Mouse (Mus musculus): ENCODE data around the gene Ankrd60.

Gene Ankrd60

DNA sequence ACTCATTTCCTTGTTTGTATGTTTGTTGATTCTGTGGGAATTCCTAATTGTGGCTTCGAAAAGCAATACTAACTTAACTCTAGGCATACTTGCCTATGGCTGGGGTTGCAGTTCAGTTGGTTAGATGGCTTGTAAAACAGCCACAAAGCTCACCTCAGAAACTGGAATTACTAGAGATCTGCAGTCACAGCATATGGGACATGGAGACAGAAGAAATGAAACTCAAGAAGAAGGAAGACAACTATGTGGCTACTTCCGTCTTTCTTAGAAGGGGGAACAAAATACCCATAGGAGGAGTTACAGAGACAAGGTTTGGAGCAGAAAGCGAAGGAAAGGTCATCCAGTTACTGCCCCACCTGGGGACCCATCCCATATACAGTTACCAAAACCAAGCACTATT, 49.7 kb downstream of the Ankrd60 start:
- in situ Hi-C loops (cut with MboI, MseI): no loop called here

GRCm38 (mm10) chr2:173522376-173522775, 55.8 kb downstream of the Ankrd60 start, which contains the start of gene 1700021F07Rik:
Gene 1700021F07Rik, plus strand, starts transcription at chr2:173522586.
- in situ Hi-C loops (cut with MboI, MseI): no loop called here
